Mouse (Mus musculus) right cerebral cortex, postnatal 14 days (tissue): ENCODE data around the gene Lrrc41.

ENCODE experiments used
- DNase-seq: peaks from one replicate; pipeline ENCODE4 v3.0.0; 2022

Gene Lrrc41

DNA sequence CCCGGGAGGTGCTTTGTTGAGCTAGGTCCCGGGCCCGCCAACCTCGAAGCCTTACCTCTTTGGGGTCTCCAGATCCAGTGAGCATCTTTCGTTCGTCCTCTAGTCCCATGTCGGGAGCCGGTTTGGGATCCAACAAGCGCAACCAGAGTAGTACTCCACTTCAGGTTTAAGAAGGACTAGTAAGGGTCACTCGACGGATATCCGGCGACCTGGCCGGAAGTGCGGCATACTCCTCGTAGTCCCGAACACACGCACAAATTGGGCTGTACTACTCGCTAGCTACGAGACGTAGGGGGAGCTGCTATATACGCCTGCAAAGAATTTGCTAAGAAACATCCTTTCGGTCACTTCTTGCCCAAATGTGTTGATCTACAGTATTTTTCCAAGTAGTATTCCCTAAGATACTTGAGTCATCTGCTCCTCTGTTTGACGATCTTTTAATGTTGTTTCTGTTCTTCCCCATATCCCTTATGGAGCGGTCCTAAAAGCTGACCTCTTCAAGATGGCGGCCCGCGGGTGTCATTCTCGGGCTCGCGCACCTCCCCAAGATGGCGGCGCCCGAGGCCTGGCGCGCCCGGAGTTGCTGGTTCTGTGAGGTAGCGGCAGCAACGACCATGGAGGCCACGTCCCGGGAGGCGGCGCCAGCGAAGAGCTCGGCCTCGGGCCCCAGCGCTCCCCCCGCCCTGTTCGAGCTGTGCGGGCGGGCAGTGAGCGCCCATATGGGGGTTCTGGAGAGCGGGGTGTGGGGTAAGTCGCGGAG lies at the start of gene Lrrc41, which contains the start of gene Uqcrh:
Lrrc41 (plus strand) TSS at position 409 of the 760 bp plus-strand sequence.
Uqcrh (minus strand) TSS at position 211 of the 760 bp plus-strand sequence.
- DNase-seq = peak; percentile 97

GRCm38 (mm10) chr4:116032906-116033305 lies 42.2 kb upstream of the Lrrc41 start:
- no peak for DNase-seq

DNA sequence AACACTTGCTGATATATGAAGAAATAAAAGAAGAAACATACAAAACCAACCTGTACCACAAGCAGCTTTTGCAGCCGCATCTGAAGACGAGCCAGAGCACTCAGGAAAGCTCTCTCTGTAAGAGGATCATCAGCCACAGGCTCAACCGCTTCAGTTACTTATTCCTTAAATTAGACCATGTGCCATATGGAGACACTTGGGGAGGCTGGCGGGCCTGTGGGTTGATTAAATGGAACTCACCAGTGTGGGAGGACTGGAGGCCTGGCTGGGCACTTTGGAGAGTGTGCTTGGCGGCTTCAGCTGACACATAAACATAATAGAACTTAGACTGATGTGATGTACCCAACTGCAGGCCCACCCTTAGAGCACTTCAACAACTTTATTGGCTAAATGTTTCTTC lies 41.7 kb upstream of the Lrrc41 start:
- peak; percentile 32 for DNase-seq

DNA sequence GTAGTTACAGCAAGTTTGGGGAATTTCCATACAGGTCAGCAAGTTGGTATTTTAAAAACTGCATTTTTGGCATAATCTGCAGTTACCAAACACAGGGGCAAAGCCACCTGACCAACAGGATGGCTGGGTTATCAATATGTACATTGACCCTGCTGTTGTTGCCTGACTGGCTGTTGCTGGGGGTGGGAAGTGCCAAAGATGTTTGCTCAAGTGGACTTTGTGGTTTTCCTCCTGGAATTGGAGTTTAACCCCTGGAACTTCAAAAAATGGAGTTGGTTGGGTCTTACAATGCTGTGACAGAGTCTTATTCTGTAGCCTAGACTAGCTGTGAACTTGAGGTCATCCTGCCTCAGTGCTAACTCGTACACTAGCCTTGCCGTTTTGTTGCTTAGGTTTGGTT lies 34.6 kb upstream of the Lrrc41 start:
- DNase-seq = no peak

DNA sequence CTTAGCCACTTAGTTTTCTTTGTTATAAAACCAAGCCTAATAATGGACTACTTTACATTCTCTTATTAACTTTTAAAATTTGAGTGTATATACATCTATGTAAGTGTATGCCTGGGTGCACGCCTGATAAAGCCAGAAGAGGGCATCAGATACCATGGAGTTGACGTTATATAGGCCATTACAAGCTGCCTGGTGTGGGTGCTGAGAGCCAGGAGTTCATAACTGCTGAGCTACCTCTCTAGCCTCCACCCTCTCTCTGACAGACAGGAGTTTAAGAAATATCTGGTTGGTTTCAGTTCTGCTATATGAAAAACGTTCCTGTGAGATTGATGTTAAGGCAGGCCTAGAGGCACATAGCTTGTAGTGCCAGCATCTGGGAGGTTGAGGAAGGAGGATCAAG lies 32.9 kb upstream of the Lrrc41 start:
- no peak for DNase-seq

- no peak for DNase-seq
These were observed 28.5 kb upstream of the Lrrc41 start for GRCm38 (mm10) chr4:116046604-116047003.

DNA sequence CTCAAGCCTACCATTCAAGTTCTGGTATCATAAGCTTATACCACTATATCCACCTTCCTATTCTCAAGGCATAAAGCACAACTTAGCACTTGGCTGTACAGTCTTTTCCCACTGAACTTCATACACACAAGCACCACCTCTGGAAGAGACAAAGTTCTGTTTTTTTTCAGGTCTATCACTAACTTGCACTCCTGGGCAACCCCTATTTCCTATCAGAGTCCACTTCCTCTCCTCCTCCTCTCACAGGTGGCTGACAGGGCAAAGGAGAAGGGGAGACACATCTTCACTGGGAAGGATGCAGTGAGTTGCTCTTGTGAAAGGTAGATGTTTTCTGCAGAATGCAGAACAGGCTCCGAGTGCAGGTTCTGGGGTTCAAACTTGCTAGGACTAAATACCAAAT lies 27.4 kb upstream of the Lrrc41 start:
- no peak for DNase-seq

GRCm38 (mm10) chr4:116048130-116048920 lies 26.7 kb upstream of the Lrrc41 start:
- no peak for DNase-seq

GRCm38 (mm10) chr4:116049211-116049610 lies 25.9 kb upstream of the Lrrc41 start:
- DNase-seq = no peak

DNA sequence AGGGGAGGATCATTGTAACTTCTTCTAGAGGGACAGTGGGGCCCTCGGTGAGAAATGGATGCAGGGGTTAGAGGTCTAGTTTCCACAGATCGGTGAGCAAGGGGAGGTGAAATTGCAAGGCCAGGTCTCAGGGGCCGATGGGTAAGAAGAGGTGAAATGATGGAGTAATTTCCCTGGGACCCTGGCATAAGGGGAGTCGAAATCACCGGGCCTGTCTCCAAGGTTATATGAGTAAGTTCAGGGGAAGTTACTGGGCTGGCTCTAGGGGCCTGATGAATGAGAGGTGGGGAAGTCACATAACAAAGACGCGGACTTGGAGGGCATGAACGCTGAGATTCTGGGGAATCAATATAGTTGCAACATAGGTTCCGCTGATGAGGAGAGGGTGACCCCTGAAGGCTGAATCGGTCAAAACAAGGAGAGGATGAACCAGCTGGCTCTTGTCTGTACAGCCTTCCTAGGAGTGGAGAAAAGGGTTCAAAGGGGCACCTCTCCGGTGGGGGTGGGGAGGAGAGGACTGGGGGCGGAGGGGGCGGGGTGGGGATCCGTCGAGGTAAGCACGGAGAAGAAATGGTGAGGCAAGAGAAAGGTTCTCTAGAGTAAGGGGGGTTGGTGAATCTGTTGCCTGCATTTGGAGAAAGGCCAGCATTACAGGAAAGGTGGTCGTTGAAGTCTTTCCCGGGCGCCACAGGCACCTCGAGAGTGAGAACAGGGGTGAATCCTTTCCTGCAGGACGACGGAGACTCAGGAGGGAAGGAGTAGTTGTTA lies 22.4 kb upstream of the Lrrc41 start:
- no peak for DNase-seq

GRCm38 (mm10) chr4:116053399-116053961 lies 21.6 kb upstream of the Lrrc41 start, which contains the start of gene Nsun4:
Gene Nsun4, minus strand, starts transcription at chr4:116053876.
- peak; percentile 81 for DNase-seq

DNA sequence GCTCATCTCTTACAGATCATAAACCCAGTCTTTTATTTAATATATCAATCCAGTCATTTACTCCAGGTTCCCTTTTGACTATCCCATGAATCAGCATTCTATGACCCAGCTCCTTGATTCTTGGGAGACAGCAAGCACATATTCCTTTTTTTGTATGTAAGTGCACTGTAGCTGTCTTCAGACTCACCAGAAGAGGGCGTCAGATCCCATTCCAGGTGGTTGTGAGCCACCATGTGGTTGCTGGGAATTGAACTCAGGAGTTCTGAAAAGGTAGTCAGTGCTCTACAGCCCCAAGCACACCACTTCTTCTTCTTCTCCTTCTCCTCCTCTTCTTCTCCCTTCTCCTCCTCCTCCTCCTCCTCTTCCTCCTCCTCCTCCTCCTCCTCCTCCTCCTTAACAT lies 17.5 kb upstream of the Lrrc41 start:
- no peak for DNase-seq

- no peak for DNase-seq
These were observed 15.9 kb upstream of the Lrrc41 start for GRCm38 (mm10) chr4:116059012-116059726.

GRCm38 (mm10) chr4:116063855-116064254 lies 11.2 kb upstream of the Lrrc41 start:
- no peak for DNase-seq

GRCm38 (mm10) chr4:116070116-116070515 lies 5.0 kb upstream of the Lrrc41 start:
- DNase-seq = no peak

DNA sequence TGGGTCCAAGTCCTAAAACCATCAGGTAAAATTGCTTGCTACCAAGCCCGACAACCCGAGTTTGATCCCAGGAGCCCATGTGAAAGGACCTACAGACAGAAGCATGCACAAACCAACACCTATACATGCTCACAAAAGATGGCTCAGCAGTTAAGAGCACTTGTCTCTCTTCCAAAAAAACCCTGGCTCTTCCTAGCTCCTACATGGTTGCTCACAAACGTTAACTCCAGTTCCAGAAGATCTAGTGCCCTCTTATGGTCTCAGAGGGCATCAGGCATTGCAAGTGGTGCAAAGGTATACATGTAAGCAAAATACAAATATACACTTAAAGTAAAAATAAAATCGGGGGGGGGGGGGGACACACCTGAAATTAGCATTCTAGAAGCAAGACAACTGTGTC lies 1.9 kb upstream of the Lrrc41 start:
- DNase-seq = no peak

DNA sequence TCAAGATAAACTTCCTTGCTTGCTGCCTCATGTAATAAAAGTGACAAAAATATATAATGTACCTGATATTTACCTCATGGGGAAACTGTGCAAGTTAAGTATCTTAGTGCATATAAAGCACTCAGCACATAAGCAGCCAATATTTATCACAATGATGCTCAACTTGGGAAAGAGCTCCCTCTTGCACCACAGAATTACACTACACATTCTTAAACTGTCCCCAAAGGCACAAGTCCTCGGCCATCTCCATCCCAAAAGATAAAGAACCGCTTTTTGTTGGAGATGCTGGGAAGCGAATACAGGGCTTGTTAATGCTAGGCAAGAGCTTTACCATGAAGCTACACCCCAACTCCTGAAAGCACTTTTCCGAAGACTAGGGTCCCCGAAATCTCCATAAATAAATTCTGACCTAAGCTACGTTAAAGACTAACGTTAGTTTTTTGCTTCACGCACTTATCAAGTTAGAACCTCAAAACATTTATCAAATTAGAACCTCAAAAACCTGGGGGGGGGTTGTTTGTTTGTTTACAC lies 859 bp upstream of the Lrrc41 start:
- no peak for DNase-seq

- peak; percentile 63 for DNase-seq
These were observed 731 bp downstream of the Lrrc41 start for GRCm38 (mm10) chr4:116075631-116076368.

DNA sequence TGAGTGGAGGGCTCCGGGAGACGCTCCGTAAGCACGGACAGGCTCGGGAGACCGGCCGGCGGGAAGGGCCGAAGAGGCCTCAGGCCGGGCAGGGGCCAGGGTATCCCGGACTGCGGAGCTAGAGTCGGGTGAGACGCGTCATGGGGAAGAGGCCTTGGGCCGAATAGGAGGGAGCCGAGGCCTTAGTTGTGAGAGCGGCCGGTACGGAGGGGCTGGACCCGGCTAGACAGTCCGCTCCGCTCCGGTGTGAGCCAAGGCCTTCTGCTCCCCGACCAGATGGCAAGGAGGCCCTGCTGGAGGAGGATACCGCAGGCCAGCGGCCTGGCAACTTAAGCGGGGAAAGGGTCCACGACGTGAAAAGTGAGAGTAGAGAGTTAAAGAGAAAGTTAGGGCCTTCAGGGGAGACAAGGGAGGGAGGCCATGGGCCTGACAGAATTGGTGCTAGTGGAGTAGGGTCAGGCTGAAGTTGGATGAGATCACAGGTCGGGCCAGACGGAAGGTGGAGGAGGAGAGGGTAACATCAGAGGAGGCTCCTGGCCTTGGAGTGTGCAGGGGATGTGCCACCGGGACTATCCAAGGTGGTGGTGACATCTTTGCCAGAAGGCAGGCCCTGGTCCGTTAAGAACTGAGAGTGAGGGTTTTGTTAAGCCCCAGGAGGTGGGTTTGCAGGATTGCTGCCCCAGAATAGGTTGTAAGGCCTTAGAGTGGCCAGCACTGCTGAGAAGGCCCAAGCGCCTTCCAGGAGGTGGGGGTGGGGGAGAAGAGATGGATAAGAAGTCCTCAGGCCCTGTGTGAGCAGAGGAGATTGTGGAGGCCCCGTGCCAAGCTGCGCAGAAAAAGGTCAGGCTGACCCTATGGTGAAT lies 1.5 kb downstream of the Lrrc41 start:
- peak; percentile 36 for DNase-seq
